Mouse (Mus musculus) hindbrain, postnatal 0 days (tissue): Measurements from ENCODE around the gene Srsf6. TPM values are rescaled to one million over a fixed set of nuclear protein-coding genes. Genes with fewer than 3 reads are reported as not detected.

Experiments
- ATAC-seq: fragments of 200-750 bp; cut with Nextera tagmentation; 2 replicates; pipeline ENCODE4 v1.8.0; 2017; ENCODE audit warnings: mild to moderate bottlenecking, moderate TSS enrichment, moderate library complexity
- DNase-seq: peaks from one replicate; pipeline ENCODE4 v3.0.0-alpha.2; 2015; ENCODE audit warnings: low spot score
- H3K27ac ChIP-seq: fragments of 300-500 bp; sonication (generic); 2 replicates; pipeline ENCODE4 v1.5.1; 2014; ENCODE audit warnings: mild to moderate bottlenecking
- H3K27me3 ChIP-seq: fragments of 300-500 bp; sonication (generic); 2 replicates; pipeline ENCODE4 v1.6.1; 2014; ENCODE audit warnings: low read length, mixed read lengths; ENCODE audit not compliant: insufficient read depth
- H3K36me3 ChIP-seq: fragments of 300-500 bp; sonication (generic); 2 replicates; pipeline ENCODE4 v1.6.1; 2014; ENCODE audit warnings: low read length, mixed read lengths; ENCODE audit not compliant: insufficient read depth
- H3K4me1 ChIP-seq: fragments of 300-500 bp; sonication (generic); 2 replicates; pipeline ENCODE4 v1.6.1; 2014; ENCODE audit warnings: antibody characterized with exemption, low read length, mixed read lengths; ENCODE audit not compliant: insufficient read depth
- H3K4me2 ChIP-seq: fragments of 300-500 bp; sonication (generic); 2 replicates; pipeline ENCODE4 v1.6.1; 2014; ENCODE audit warnings: low read depth, mild to moderate bottlenecking, low read length, moderate library complexity, mixed read lengths
- H3K4me3 ChIP-seq: fragments of 300-500 bp; sonication (generic); 2 replicates; pipeline ENCODE4 v1.5.1; 2014; ENCODE audit warnings: low read length
- H3K9ac ChIP-seq: fragments of 300-500 bp; sonication (generic); replicated peaks from 2 replicates; pipeline ENCODE4 v1.6.1; 2014; ENCODE audit warnings: mild to moderate bottlenecking, low read length, moderate library complexity, mixed read lengths
- H3K9me3 ChIP-seq: fragments of 300-500 bp; sonication (generic); 2 replicates; pipeline ENCODE4 v1.6.1; 2016; ENCODE audit warnings: low read length, mixed read lengths
- CTCF ChIP-seq: IDR thresholded peaks from 2 replicates; pipeline ENCODE4 v1.5.1; 2016; ENCODE audit warnings: antibody characterized with exemption, control low read depth, low read depth
- WGBS: fragments of 180-500 bp; shearing (Covaris S2); extraction: QIAGEN DNeasy Blood & Tissue Kit; methylation state at CpG from one replicate; pipeline ENCODE4 v1.1.7; 2014; 5-methylcytosine and 5-hydroxymethylcytosine counted together
- polyA plus RNA-seq: library from polyadenylated mRNA; unstranded; fragments of >200 nt; fragmentation: Nextera tagmentation; extraction: Ambion mirVana; gene quantifications from 2 replicates; pipeline ENCODE4 v1.2.1, GENCODE M21; 2015
- total RNA-seq: library from RNA; depleted of rRNA; stranded (reverse); fragments of >200 nt; gene quantifications from 2 replicates; pipeline ENCODE4 v1.2.3, GENCODE M21; 2014

Srsf6 gene
- total and polyA plus RNA-seq, 2 experiments from 2014 or later: 87.2 to 124 TPM

DNA sequence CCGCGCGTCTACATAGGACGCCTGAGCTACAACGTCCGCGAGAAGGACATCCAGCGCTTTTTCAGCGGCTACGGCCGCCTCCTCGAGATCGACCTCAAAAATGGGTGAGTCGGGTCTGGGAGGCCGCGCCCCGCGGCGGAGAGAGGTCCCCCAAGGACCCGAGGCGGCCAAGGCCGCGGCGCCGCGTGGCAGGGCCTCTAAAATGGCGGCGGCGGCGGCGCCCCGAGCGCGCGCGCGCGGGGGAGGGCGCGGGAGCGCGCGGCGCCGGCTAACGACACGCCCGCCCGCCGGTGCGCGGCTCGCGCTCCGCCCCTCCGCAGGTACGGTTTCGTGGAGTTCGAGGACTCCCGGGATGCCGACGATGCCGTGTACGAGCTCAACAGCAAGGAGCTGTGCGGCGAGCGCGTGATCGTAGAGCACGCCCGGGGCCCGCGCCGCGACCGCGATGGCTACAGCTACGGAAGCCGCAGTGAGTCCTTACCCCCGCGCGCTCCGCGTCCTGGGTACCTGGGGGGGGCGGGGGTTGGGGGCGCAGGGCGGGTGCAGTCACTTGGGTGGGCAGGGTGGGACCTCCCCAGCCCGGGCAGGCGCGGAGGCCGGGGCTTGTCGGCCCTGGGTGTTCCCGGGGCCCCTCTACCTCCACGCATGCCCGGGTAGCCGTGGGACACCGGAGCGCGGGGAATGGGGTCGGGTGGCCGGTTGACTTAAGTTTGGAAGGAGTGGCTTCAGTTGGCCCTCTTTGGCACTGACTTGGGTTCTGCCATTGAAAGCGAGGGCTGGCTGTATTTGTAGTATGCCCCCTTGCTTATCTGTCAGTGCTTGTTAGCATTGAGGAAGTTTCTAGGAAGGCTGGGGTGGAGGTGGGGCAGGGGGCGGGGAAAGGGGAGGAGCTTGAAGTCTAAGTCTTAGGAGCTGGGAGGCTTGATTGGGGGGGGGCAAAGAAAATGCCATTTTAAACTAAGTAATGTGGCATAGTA, 634 bp downstream of the Srsf6 start:
- Histone ChIP-seq H3K4me3 (peak overlapping the region; percentile 96), H3K9ac (peak overlapping the region; percentile 100), H3K36me3 (peaks cover 31% of the 10 kb centered on the region), H3K4me1 (peaks cover 7% of the 10 kb centered on the region), H3K9me3 (no peaks in the 10 kb centered on the region), H3K4me2 (peak overlapping the region; percentile 88), H3K27ac (peak overlapping the region; percentile 100), H3K27me3 (no peaks in the 10 kb centered on the region)
- under 1% methylated on average over 74 of the region's 103 CpGs for WGBS
- peak; percentile 82 for DNase-seq
- no peak for TF ChIP-seq CTCF
- ATAC-seq: peak; percentile 61

DNA sequence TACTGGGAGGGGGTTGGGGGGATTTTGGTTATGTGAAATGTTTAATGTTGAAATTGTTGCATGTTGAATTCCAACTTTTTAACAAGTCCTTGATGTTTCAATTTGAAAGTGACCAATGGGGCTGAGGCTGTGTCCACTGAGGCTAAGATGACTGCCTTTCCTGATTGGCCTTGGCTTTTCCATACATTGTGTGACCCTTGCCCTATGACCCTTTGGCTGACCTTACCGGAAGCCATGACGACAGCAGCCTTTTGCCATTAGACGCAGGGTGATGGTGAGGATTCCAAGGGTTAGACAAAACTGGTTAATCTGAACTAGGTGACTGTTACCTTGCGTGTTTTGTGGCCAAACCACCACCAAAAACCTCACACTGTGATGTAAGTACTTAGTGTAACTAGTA, 1.4 kb downstream of the Srsf6 start:
- H3K27ac ChIP-seq: no peak overlapping the region
- H3K36me3 ChIP-seq: peaks cover 34% of the 10 kb centered on the region
- H3K9me3 ChIP-seq: no peaks in the 10 kb centered on the region
- no peak for DNase-seq
- TF ChIP-seq CTCF: no peak
- peak overlapping the region; percentile 88 for H3K4me2 ChIP-seq
- peak overlapping the region; percentile 96 for H3K4me3 ChIP-seq
- ATAC-seq: no peak
- WGBS: 40% methylated on average over 4 of the region's 4 CpGs
- peak overlapping the region; percentile 100 for H3K9ac ChIP-seq
- H3K27me3 ChIP-seq: no peaks in the 10 kb centered on the region
- peaks cover 7% of the 10 kb centered on the region for H3K4me1 ChIP-seq

- Histone ChIP-seq H3K4me1 (peaks cover 7% of the 10 kb centered on the region), H3K36me3 (peaks cover 44% of the 10 kb centered on the region), H3K4me3 (no peak overlapping the region), H3K9ac (no peak overlapping the region), H3K4me2 (no peak overlapping the region), H3K27ac (no peak overlapping the region), H3K9me3 (no peaks in the 10 kb centered on the region), H3K27me3 (no peaks in the 10 kb centered on the region)
- DNase-seq: no peak
- WGBS: 93% methylated on average over 19 of the region's 19 CpGs
- no peak for ATAC-seq
- TF ChIP-seq CTCF: no peak
These were observed 3.1 kb downstream of the Srsf6 start for GRCm38 (mm10) chr2:162934421-162934820.

- Histone ChIP-seq H3K9ac (no peak overlapping the region), H3K4me2 (no peak overlapping the region), H3K27me3 (no peaks in the 10 kb centered on the region), H3K4me3 (no peak overlapping the region), H3K27ac (no peak overlapping the region), H3K4me1 (peaks cover 7% of the 10 kb centered on the region), H3K9me3 (no peaks in the 10 kb centered on the region), H3K36me3 (peaks cover 56% of the 10 kb centered on the region)
- ATAC-seq: no peak
- no peak for DNase-seq
- TF ChIP-seq CTCF: no peak
- WGBS: 92% methylated on average over 3 of the region's 3 CpGs
These were observed 4.4 kb downstream of the Srsf6 start for GRCm38 (mm10) chr2:162935700-162936099.

DNA sequence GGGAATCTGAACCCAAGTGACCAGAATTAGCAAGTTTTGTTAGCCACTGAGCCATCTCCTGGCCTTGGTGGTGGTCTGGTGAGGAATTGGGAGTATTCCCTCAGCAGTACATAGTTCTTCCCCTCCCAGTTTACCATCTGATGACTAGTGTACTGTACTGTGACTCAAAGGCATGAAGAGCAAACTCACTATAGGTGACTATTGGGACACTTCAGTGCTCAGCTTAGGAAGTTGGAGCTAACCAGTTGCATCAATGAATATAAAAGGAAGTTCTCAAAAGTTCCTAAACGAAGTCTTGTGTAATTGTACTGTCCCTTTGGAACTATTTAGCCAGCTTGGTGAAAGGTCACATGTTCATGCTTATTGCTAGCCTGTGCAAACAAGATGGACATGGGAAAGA, 8.2 kb downstream of the Srsf6 start:
- TF ChIP-seq CTCF: no peak
- DNase-seq: no peak
- ATAC-seq: no peak
- Histone ChIP-seq H3K27ac (no peak overlapping the region), H3K4me2 (no peak overlapping the region), H3K9me3 (no peaks in the 10 kb centered on the region), H3K27me3 (no peaks in the 10 kb centered on the region), H3K36me3 (peaks cover 43% of the 10 kb centered on the region), H3K4me3 (no peak overlapping the region), H3K4me1 (no peaks in the 10 kb centered on the region), H3K9ac (no peak overlapping the region)
- 71% methylated on average over 1 of the region's 1 CpGs for WGBS

DNA sequence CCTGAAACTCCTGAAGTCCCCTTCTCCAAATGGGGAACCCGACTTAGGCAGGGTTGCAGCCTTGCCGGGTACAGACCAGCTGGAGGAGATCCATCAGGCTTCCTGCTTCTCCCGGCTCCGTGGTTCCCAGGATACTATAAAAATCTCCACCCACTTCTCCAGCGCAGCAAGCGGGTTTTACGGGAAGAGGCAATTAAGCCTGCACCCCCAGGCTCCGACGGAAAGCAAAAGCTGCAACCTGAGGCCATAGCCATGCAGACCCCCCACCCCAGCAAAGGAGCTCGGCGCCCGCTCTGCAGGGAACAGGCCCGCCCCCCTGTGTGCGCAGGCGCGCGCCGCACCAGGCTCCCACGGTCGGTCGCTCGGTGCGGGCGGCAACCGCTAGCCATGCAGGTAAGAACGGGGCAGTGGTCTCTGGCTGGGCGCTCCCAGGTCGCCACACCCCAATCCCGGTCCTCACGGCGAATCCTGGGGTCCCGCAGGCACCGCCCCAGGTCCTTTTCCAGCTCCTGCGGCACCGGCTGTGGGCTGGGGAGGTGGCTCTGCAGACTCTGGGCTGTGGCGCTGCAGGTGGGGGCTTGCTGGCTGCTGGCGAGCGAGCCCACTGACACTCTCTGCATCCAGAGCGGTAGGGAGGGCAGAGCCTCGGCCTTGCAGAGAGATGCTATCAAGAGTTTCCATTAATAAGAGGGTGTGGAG, 12.0 kb downstream of the Srsf6 start, which contains the start of gene L3mbtl1:
Gene L3mbtl1, plus strand, starts transcription at position 325 of the 699 bp plus-strand sequence.
- TF ChIP-seq CTCF: no peak
- Histone ChIP-seq H3K27ac (peak within 1 kb of the TSS; percentile 80), H3K9me3 (no peaks in the 10 kb centered on the region), H3K4me3 (peak within 1 kb of the TSS; percentile 66), H3K4me2 (peak within 1 kb of the TSS; percentile 98), H3K27me3 (no peaks in the 10 kb centered on the region), H3K9ac (peak within 1 kb of the TSS; percentile 64), H3K4me1 (no peaks in the 10 kb centered on the region), H3K36me3 (peaks cover 24% of the 10 kb centered on the region; the same call in 1 of the 2 replicates)
- ATAC-seq (peak; percentile 77), DNase-seq (peak; percentile 69)
- 0% methylated on average over 40 of the region's 40 CpGs for WGBS
